Mouse (Mus musculus) kidney, embryonic 14.5 days (tissue): ENCODE measurements at regions not wholly inside any gene's neighbourhood (a gene's known extent, or its start where the extent isn't known, plus 50 kb on each side); places are given as distances from the start of the nearest gene placed in this dataset.

Source experiments
- ATAC-seq: fragments of 200-750 bp; cut with Nextera tagmentation; 2 replicates; pipeline ENCODE4 v1.8.0; 2017; ENCODE audit warnings: moderate number of reproducible peaks, mild to moderate bottlenecking, moderate TSS enrichment, moderate library complexity; ENCODE audit not compliant: low FRiP score, low TSS enrichment
- H3K27ac ChIP-seq: fragments of 300-500 bp; sonication (generic); 2 replicates; pipeline ENCODE4 v1.5.1; 2014; ENCODE audit warnings: low read depth, mild to moderate bottlenecking, low read length, moderate library complexity, mixed read lengths
- H3K27me3 ChIP-seq: fragments of 300-500 bp; sonication (generic); 2 replicates; pipeline ENCODE4 v1.6.1; 2014; ENCODE audit warnings: mild to moderate bottlenecking, low read length; ENCODE audit not compliant: control insufficient read depth, insufficient read depth
- H3K36me3 ChIP-seq: fragments of 300-500 bp; sonication (generic); 2 replicates; pipeline ENCODE4 v1.6.1; 2014; ENCODE audit warnings: low read length, mixed read lengths; ENCODE audit not compliant: control insufficient read depth, insufficient read depth
- H3K4me1 ChIP-seq: fragments of 300-500 bp; sonication (generic); 2 replicates; pipeline ENCODE4 v1.6.1; 2014; ENCODE audit warnings: low read length, mixed read lengths; ENCODE audit not compliant: control insufficient read depth, insufficient read depth
- H3K4me2 ChIP-seq: fragments of 300-500 bp; sonication (generic); replicated peaks from 2 replicates; pipeline ENCODE4 v1.6.1; 2014; ENCODE audit warnings: low read depth, mild to moderate bottlenecking, low read length
- H3K4me3 ChIP-seq: fragments of 300-500 bp; sonication (generic); 2 replicates; pipeline ENCODE4 v1.5.1; 2014; ENCODE audit warnings: mild to moderate bottlenecking, low read length
- H3K9ac ChIP-seq: fragments of 300-500 bp; sonication (generic); 2 replicates; pipeline ENCODE4 v1.6.1; 2014; ENCODE audit warnings: low read depth, mild to moderate bottlenecking, low read length, moderate library complexity
- H3K9me3 ChIP-seq: fragments of 300-500 bp; sonication (generic); 2 replicates; pipeline ENCODE4 v1.6.1; 2016; ENCODE audit warnings: low read length; ENCODE audit not compliant: control insufficient read depth
- WGBS: fragments of 180-500 bp; shearing (Covaris S2); extraction: QIAGEN DNeasy Blood & Tissue Kit; methylation state at CpG from one replicate; pipeline ENCODE4 v1.1.7; 2014; 5-methylcytosine and 5-hydroxymethylcytosine counted together

- Histone ChIP-seq H3K27me3 (no peaks in the 10 kb centered on the region), H3K27ac (peak overlapping the region; percentile 60; the same call in 1 of the 2 replicates), H3K4me3 (no peak overlapping the region), H3K4me2 (no peak overlapping the region), H3K9me3 (peaks cover 8% of the 10 kb centered on the region; the same call in 1 of the 2 replicates), H3K36me3 (no peaks in the 10 kb centered on the region), H3K9ac (no peak overlapping the region), H3K4me1 (peaks cover 18% of the 10 kb centered on the region)
- 85% methylated on average over 6 of the region's 6 CpGs for WGBS
- ATAC-seq: no peak
These were observed 50.8 kb upstream of the Zfr start for GRCm38 (mm10) chr15:12066857-12067211.

GRCm38 (mm10) chr15:12066176-12066856, 51.3 kb upstream of the Zfr start:
- Histone ChIP-seq H3K36me3 (no peaks in the 10 kb centered on the region), H3K27ac (peak overlapping the region; percentile 60), H3K4me2 (no peak overlapping the region), H3K4me1 (peaks cover 18% of the 10 kb centered on the region), H3K27me3 (no peaks in the 10 kb centered on the region), H3K9ac (no peak overlapping the region), H3K4me3 (no peak overlapping the region), H3K9me3 (peaks cover 5% of the 10 kb centered on the region; the same call in 1 of the 2 replicates)
- ATAC-seq: no peak
- 66% methylated on average over 14 of the region's 14 CpGs for WGBS

GRCm38 (mm10) chr15:12054870-12055269, 58.1 kb upstream of the Sub1 start:
- H3K4me1 ChIP-seq: no peaks in the 10 kb centered on the region
- WGBS: 63% methylated on average over 3 of the region's 3 CpGs

GRCm38 (mm10) chr15:12053610-12054009, 56.8 kb upstream of the Sub1 start:
- H3K9ac ChIP-seq: no peak overlapping the region
- H3K4me1 ChIP-seq: no peaks in the 10 kb centered on the region
- no peak for ATAC-seq
- no peak overlapping the region for H3K4me2 ChIP-seq
- H3K27ac ChIP-seq: no peak overlapping the region
- no peaks in the 10 kb centered on the region for H3K27me3 ChIP-seq
- WGBS: 86% methylated on average over 7 of the region's 7 CpGs
- H3K36me3 ChIP-seq: no peaks in the 10 kb centered on the region
- no peaks in the 10 kb centered on the region for H3K9me3 ChIP-seq
- H3K4me3 ChIP-seq: no peak overlapping the region

More at GRCm38 (mm10) chr15:12054870-12055269, 58.1 kb upstream of the Sub1 start:
- H3K36me3 ChIP-seq: no peaks in the 10 kb centered on the region
- no peak overlapping the region for H3K4me2 ChIP-seq
- H3K27ac ChIP-seq: no peak overlapping the region
- no peaks in the 10 kb centered on the region for H3K27me3 ChIP-seq
- no peak overlapping the region for H3K4me3 ChIP-seq
- ATAC-seq: no peak
- H3K9ac ChIP-seq: no peak overlapping the region
- H3K9me3 ChIP-seq: no peaks in the 10 kb centered on the region

GRCm38 (mm10) chr15:12048965-12049364, 52.2 kb upstream of the Sub1 start:
- H3K4me2 ChIP-seq: no peak overlapping the region
- no peaks in the 10 kb centered on the region for H3K27me3 ChIP-seq
- no peaks in the 10 kb centered on the region for H3K9me3 ChIP-seq

GRCm38 (mm10) chr15:12048214-12048507, 51.4 kb upstream of the Sub1 start:
- 82% methylated on average over 3 of the region's 3 CpGs for WGBS
- H3K4me2 ChIP-seq: no peak overlapping the region
- no peaks in the 10 kb centered on the region for H3K36me3 ChIP-seq
- H3K27me3 ChIP-seq: no peaks in the 10 kb centered on the region
- no peak overlapping the region for H3K4me3 ChIP-seq
- no peak for ATAC-seq
- H3K9ac ChIP-seq: no peak overlapping the region
- H3K4me1 ChIP-seq: no peaks in the 10 kb centered on the region
- H3K9me3 ChIP-seq: no peaks in the 10 kb centered on the region
- no peak overlapping the region for H3K27ac ChIP-seq

More at GRCm38 (mm10) chr15:12048965-12049364, 52.2 kb upstream of the Sub1 start:
- no peak overlapping the region for H3K27ac ChIP-seq
- no peak overlapping the region for H3K9ac ChIP-seq
- WGBS: 91% methylated on average over 10 of the region's 10 CpGs
- no peak overlapping the region for H3K4me3 ChIP-seq
- no peak for ATAC-seq
- no peaks in the 10 kb centered on the region for H3K36me3 ChIP-seq
- H3K4me1 ChIP-seq: no peaks in the 10 kb centered on the region

- Histone ChIP-seq H3K27me3 (no peaks in the 10 kb centered on the region), H3K4me3 (no peak overlapping the region), H3K27ac (no peak overlapping the region), H3K9ac (no peak overlapping the region), H3K9me3 (no peaks in the 10 kb centered on the region), H3K36me3 (no peaks in the 10 kb centered on the region), H3K4me2 (no peak overlapping the region), H3K4me1 (no peaks in the 10 kb centered on the region)
- 89% methylated on average over 18 of the region's 18 CpGs for WGBS
- 0 out of 2 replicates have a peak, but pooled peaks have one; percentile 39 for ATAC-seq
These were observed 50.8 kb upstream of the Sub1 start for GRCm38 (mm10) chr15:12047349-12048213.
